Mouse (Mus musculus) kidney, embryonic 15.5 days (tissue): ENCODE data around the gene Ap2b1. TPM values are rescaled to one million over a fixed set of nuclear protein-coding genes. Genes with fewer than 3 reads are reported as not detected.

ENCODE experiments used
- ATAC-seq: fragments of 200-750 bp; cut with Nextera tagmentation; replicated peaks from 2 replicates; pipeline ENCODE4 v1.8.0; 2017; ENCODE audit warnings: moderate TSS enrichment; ENCODE audit not compliant: low FRiP score
- H3K27ac ChIP-seq: fragments of 300-500 bp; sonication (generic); 2 replicates; pipeline ENCODE4 v1.5.1; 2015; ENCODE audit warnings: mild to moderate bottlenecking, inconsistent platforms
- H3K27me3 ChIP-seq: fragments of 300-500 bp; sonication (generic); 2 replicates; pipeline ENCODE4 v1.6.1; 2015; ENCODE audit warnings: inconsistent platforms
- H3K36me3 ChIP-seq: fragments of 300-500 bp; sonication (generic); 2 replicates; pipeline ENCODE4 v1.6.1; 2015; ENCODE audit warnings: inconsistent platforms
- H3K4me1 ChIP-seq: fragments of 300-500 bp; sonication (generic); 2 replicates; pipeline ENCODE4 v1.6.1; 2015; ENCODE audit warnings: inconsistent platforms
- H3K4me2 ChIP-seq: fragments of 300-500 bp; sonication (generic); 2 replicates; pipeline ENCODE4 v1.6.1; 2015; ENCODE audit warnings: moderate library complexity, mild to moderate bottlenecking, inconsistent platforms
- H3K4me3 ChIP-seq: fragments of 300-500 bp; sonication (generic); replicated peaks from 2 replicates; pipeline ENCODE4 v1.5.1; 2015; ENCODE audit warnings: mild to moderate bottlenecking, inconsistent platforms
- H3K9ac ChIP-seq: fragments of 300-500 bp; sonication (generic); 2 replicates; pipeline ENCODE4 v1.6.1; 2015; ENCODE audit warnings: mild to moderate bottlenecking, inconsistent platforms
- H3K9me3 ChIP-seq: fragments of 300-500 bp; sonication (generic); replicated peaks from 2 replicates; pipeline ENCODE4 v1.6.1; 2016; ENCODE audit warnings: inconsistent platforms
- WGBS: fragments of 180-500 bp; shearing (Covaris S2); methylation state at CpG from one replicate; pipeline ENCODE4 v1.1.7; 2015; ENCODE audit warnings: mixed read lengths; 5-methylcytosine and 5-hydroxymethylcytosine counted together
- polyA plus RNA-seq: library from polyadenylated mRNA; unstranded; fragments of >200 nt; fragmentation: Nextera tagmentation; extraction: Ambion mirVana; gene quantifications from 2 replicates; pipeline ENCODE4 v1.2.1, GENCODE M21; 2015

The Ap2b1 gene
- polyA plus RNA-seq, 1 experiment from 2014 or later, result 65.2 TPM

- Histone ChIP-seq H3K9ac (no peak overlapping the region), H3K27me3 (no peaks in the 10 kb centered on the region), H3K4me2 (no peak overlapping the region), H3K9me3 (no peaks in the 10 kb centered on the region), H3K27ac (no peak overlapping the region), H3K36me3 (no peaks in the 10 kb centered on the region), H3K4me1 (peaks cover under 1% of the 10 kb centered on the region; the same call in 1 of the 2 replicates), H3K4me3 (no peak overlapping the region)
- WGBS, result 89% methylated on average over 4 of the region's 4 CpGs
- no peak for ATAC-seq
Measured at GRCm38 (mm10) chr11:83285627-83286026, 13.2 kb upstream of the Ap2b1 start.

- WGBS, result 71% methylated on average over 1 of the region's 1 CpGs
Measured at GRCm38 (mm10) chr11:83286566-83286965, 12.3 kb upstream of the Ap2b1 start, which contains the start of gene Slfn14. Slfn14 (minus strand) TSS chr11:83286726.

GRCm38 (mm10) chr11:83289036-83289435, 9.8 kb upstream of the Ap2b1 start:
- 91% methylated on average over 5 of the region's 5 CpGs for WGBS
- ATAC-seq, result no peak
- Histone ChIP-seq H3K27me3 (no peaks in the 10 kb centered on the region), H3K4me1 (peaks cover 18% of the 10 kb centered on the region), H3K9ac (no peak overlapping the region), H3K4me2 (no peak overlapping the region), H3K4me3 (no peak overlapping the region), H3K36me3 (no peaks in the 10 kb centered on the region), H3K9me3 (no peaks in the 10 kb centered on the region), H3K27ac (no peak overlapping the region)

More at GRCm38 (mm10) chr11:83286566-83286965, 12.3 kb upstream of the Ap2b1 start, which contains the start of gene Slfn14:
- Histone ChIP-seq H3K27ac (no peak within 1 kb of the TSS), H3K4me3 (no peak within 1 kb of the TSS), H3K36me3 (no peaks in the 10 kb centered on the region), H3K4me2 (no peak within 1 kb of the TSS), H3K27me3 (no peaks in the 10 kb centered on the region), H3K4me1 (peaks cover 5% of the 10 kb centered on the region; the same call in 1 of the 2 replicates), H3K9me3 (no peaks in the 10 kb centered on the region), H3K9ac (no peak within 1 kb of the TSS)
- ATAC-seq, result no peak

DNA sequence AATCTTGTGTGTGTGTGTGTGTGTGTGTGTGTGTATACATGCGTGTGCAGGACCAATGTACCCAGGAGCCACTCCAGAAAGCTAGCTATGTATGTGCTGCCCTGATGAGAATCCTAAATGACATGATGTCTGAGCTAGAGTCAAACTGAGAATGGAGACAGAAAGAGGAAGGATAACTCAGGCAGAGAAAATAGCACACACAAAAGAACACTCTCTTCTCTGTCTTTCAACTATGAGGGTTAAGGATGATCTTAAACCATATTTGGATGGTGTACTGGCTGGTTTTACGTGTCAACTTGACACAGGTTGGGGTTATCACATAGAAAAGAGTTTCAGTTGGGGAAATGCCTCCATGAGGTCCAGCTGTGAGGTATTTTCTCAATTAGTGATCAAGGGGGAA, 9.2 kb upstream of the Ap2b1 start:
- WGBS, result 87% methylated on average over 2 of the region's 2 CpGs
- Histone ChIP-seq H3K4me2 (no peak overlapping the region), H3K27me3 (no peaks in the 10 kb centered on the region)

GRCm38 (mm10) chr11:83291375-83292250, 7.2 kb upstream of the Ap2b1 start:
- peak; percentile 99 for ATAC-seq
- Histone ChIP-seq H3K9me3 (no peaks in the 10 kb centered on the region), H3K9ac (peak overlapping the region; percentile 79), H3K4me2 (peak overlapping the region; percentile 75), H3K27me3 (no peaks in the 10 kb centered on the region), H3K27ac (peak overlapping the region; percentile 81), H3K4me1 (peaks cover 25% of the 10 kb centered on the region), H3K4me3 (peak overlapping the region; percentile 72), H3K36me3 (peaks cover 19% of the 10 kb centered on the region)
- under 1% methylated on average over 38 of the region's 38 CpGs for WGBS

More for the DNA sequence above, 9.2 kb upstream of the Ap2b1 start:
- ATAC-seq, result no peak
- H3K4me3 ChIP-seq, result no peak overlapping the region
- H3K4me1 ChIP-seq, result peaks cover 20% of the 10 kb centered on the region
- H3K9me3 ChIP-seq, result no peaks in the 10 kb centered on the region
- no peak overlapping the region for H3K9ac ChIP-seq
- H3K27ac ChIP-seq, result no peak overlapping the region
- H3K36me3 ChIP-seq, result peaks cover 1% of the 10 kb centered on the region

- WGBS, result under 1% methylated on average over 5 of the region's 5 CpGs
- peaks cover 25% of the 10 kb centered on the region for H3K36me3 ChIP-seq
- H3K4me1 ChIP-seq, result peaks cover 28% of the 10 kb centered on the region
- peak overlapping the region; percentile 77 for H3K27ac ChIP-seq
- H3K4me3 ChIP-seq, result peak overlapping the region; percentile 72
- H3K4me2 ChIP-seq, result peak overlapping the region; percentile 75
- H3K9ac ChIP-seq, result peak overlapping the region; percentile 79
- H3K27me3 ChIP-seq, result no peaks in the 10 kb centered on the region
- no peaks in the 10 kb centered on the region for H3K9me3 ChIP-seq
- no peak for ATAC-seq
Measured at GRCm38 (mm10) chr11:83292251-83292587, 6.6 kb upstream of the Ap2b1 start.

DNA sequence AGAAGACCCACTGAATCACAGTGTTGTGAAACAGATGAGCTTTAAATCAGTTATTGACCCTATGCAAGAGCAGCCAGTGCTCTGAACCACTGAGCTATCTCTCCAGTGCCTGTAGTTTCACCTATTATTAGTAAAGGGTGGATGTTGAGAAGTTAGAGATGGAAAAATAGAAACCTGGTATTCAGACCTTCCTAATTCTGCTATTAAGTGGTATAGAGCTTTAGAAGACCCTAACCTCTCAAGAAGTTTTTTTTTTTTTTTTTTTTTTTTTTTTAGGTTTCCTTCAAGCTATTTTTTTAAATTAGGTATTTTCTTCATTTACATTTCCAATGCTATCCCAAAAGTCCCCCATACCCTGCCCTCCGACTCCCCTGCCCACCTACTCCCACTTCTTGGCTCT, 5.6 kb upstream of the Ap2b1 start:
- Histone ChIP-seq H3K27ac (no peak overlapping the region), H3K4me3 (peak overlapping the region; percentile 72), H3K9ac (peak overlapping the region; percentile 79), H3K27me3 (no peaks in the 10 kb centered on the region), H3K9me3 (no peaks in the 10 kb centered on the region), H3K4me1 (peaks cover 37% of the 10 kb centered on the region), H3K4me2 (peak overlapping the region; percentile 75), H3K36me3 (peaks cover 29% of the 10 kb centered on the region)
- WGBS, result 81% methylated on average over 1 of the region's 1 CpGs
- ATAC-seq, result no peak

- Histone ChIP-seq H3K36me3 (peaks cover 29% of the 10 kb centered on the region), H3K9ac (no peak overlapping the region), H3K9me3 (no peaks in the 10 kb centered on the region), H3K4me3 (no peak overlapping the region), H3K4me2 (no peak overlapping the region; the same call in 1 of the 2 replicates), H3K27me3 (no peaks in the 10 kb centered on the region), H3K27ac (no peak overlapping the region), H3K4me1 (peaks cover 39% of the 10 kb centered on the region)
- ATAC-seq, result no peak
- WGBS, result 92% methylated on average over 2 of the region's 2 CpGs
Measured at GRCm38 (mm10) chr11:83294133-83294532, 4.7 kb upstream of the Ap2b1 start.

DNA sequence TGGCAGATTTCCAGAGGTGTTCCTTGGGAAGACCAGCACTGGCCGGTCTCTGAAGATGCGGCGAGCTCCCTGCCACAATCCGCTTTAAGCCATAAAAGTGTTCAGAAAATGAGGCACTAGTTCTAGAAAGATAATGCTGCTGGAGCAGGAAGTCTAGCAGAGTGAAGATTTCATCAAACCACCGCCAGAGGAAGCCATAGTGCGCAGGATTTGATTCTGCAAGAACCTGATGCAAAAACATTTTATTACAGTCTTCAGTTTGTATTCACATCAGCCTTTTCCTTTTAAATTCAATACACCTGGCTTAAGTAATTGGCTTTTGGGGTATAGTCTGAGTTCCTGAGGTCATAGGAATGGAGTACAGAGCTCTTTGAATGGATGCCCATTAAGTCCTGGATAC, 1.0 kb upstream of the Ap2b1 start:
- ATAC-seq, result no peak
- H3K27ac ChIP-seq, result peak overlapping the region; percentile 37; the same call in 1 of the 2 replicates
- 69% methylated on average over 6 of the region's 6 CpGs for WGBS
- peaks cover 41% of the 10 kb centered on the region for H3K4me1 ChIP-seq
- H3K36me3 ChIP-seq, result peaks cover 29% of the 10 kb centered on the region
- H3K9ac ChIP-seq, result peak overlapping the region; percentile 74; the same call in 1 of the 2 replicates
- no peaks in the 10 kb centered on the region for H3K9me3 ChIP-seq
- H3K4me3 ChIP-seq, result peak overlapping the region; percentile 81
- peak overlapping the region; percentile 79 for H3K4me2 ChIP-seq
- no peaks in the 10 kb centered on the region for H3K27me3 ChIP-seq

DNA sequence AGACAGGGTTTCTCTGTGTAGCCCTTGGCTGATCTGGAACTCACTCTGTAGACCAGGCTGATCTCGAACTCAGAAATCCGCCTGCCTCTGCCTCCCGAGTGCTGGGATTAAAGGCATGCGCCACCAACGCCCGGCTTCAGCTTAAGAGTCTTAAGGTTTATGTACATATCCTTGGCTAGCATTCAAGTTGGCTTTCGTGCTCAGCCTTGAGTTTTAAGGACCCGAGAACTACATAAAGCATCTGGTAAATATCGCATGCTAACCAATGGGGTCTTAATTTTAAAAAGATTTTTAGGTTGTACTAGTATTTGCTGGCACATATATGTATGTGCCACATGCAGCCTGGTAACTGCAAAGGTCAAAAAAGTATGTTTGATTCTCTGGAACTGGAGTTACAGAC, 900 bp downstream of the Ap2b1 start:
- H3K4me3 ChIP-seq, result no peak overlapping the region
- ATAC-seq, result no peak
- H3K27ac ChIP-seq, result no peak overlapping the region
- no peaks in the 10 kb centered on the region for H3K9me3 ChIP-seq
- no peak overlapping the region for H3K9ac ChIP-seq
- H3K36me3 ChIP-seq, result peaks cover 27% of the 10 kb centered on the region
- H3K4me1 ChIP-seq, result peaks cover 44% of the 10 kb centered on the region
- H3K27me3 ChIP-seq, result no peaks in the 10 kb centered on the region
- WGBS, result 89% methylated on average over 9 of the region's 9 CpGs
- peak overlapping the region; percentile 79; the same call in 1 of the 2 replicates for H3K4me2 ChIP-seq

DNA sequence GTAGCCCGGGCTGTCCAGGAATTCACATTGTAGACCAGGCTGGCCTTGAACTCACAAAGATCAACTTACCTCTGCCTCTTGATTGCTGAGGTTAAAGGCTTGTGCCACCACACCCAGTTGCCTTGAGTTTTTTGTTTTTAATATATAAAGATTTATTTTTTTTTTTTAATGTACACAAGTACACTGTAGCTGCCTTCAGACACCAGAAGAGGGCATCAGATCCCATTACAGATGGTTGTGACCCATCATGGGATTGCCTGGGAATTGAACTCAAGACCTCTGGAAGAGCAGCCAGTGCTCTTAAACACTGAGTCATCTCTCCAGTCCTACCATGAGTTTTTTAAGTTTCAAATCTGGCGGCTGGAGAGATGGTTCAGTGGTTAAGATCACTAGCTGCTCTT, 2.6 kb downstream of the Ap2b1 start:
- Histone ChIP-seq H3K27ac (no peak overlapping the region), H3K4me3 (peak overlapping the region; percentile 94; the same call in 1 of the 2 replicates), H3K4me2 (peak overlapping the region; percentile 80), H3K36me3 (peaks cover 12% of the 10 kb centered on the region), H3K27me3 (no peaks in the 10 kb centered on the region), H3K9me3 (no peaks in the 10 kb centered on the region), H3K9ac (no peak overlapping the region), H3K4me1 (peaks cover 52% of the 10 kb centered on the region)
- 66% methylated on average over 2 of the region's 2 CpGs for WGBS
- ATAC-seq, result no peak

DNA sequence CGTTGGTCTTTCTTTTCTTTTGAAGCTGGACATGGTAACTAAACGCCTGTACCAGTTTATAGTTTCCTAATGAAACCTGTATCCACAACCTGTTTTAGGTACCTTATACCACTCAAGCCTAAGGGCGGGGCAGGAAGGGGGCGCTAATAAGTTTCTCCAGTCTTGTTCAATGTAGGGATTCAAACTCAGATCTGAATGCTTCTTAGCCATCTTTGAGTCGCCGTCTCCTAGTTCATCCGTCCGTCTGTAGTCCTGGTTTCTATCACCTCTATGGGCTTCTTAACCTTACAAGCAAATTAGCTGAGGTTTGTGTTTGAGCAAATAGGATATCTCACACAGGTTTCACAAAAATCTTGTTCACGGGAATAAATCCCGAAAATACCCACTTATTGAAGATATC, 3.3 kb downstream of the Ap2b1 start:
- no peak for ATAC-seq
- peaks cover 55% of the 10 kb centered on the region for H3K4me1 ChIP-seq
- peak overlapping the region; percentile 92 for H3K9ac ChIP-seq
- no peaks in the 10 kb centered on the region for H3K27me3 ChIP-seq
- H3K9me3 ChIP-seq, result no peaks in the 10 kb centered on the region
- peak overlapping the region; percentile 80 for H3K4me2 ChIP-seq
- peak overlapping the region; percentile 99 for H3K27ac ChIP-seq
- peaks cover 5% of the 10 kb centered on the region; the same call in 1 of the 2 replicates for H3K36me3 ChIP-seq
- WGBS, result 5% methylated on average over 10 of the region's 10 CpGs
- peak overlapping the region; percentile 94 for H3K4me3 ChIP-seq
